Comparison of ENCODE assay signal across 29 mouse cellular contexts in genomic region chr11:44706386-44706785, GRCm38 (mm10).
A peak's percentile ranks its signal among the peaks of the same experiment; 100 is the strongest.
DNase-seq lines count a peak whose midpoint lies in the region; ATAC-seq and TF ChIP-seq lines count a peak whose summit lies in the region.
"Had no signal": no experiment of that assay in that cellular context is flagged by ENCODE, and none has a peak within 500 bp of the region (broad histone marks: within the 10 kb centered on the region; RNA-seq: fewer than 3 reads in every experiment).

No protein-coding gene starts in this region.

- H3K9ac ChIP-seq in heart, postnatal 0 days (replicated peaks; ENCODE audit: low read depth, low read length), result no peak overlapping the region
- H3K9ac ChIP-seq: forebrain, embryonic 13.5 days; hindbrain, embryonic 13.5 days; limb, embryonic 15.5 days; liver, embryonic 13.5 days; neural tube, embryonic 12.5 days had no signal

- no peak for TF ChIP-seq EP300 in heart, postnatal 0 days (IDR thresholded peaks at IDR 0.05; ENCODE audit: low read depth)

- TF ChIP-seq POLR2A in cerebellum, adult 2 months (IDR thresholded peaks at IDR 0.05; ENCODE audit: borderline replicate concordance, insufficient read depth, low read length), result no peak

- no peak for ATAC-seq in heart, postnatal 0 days (ENCODE audit: insufficient read depth, low read depth)
- ATAC-seq: forebrain, embryonic 13.5 days; intestine, postnatal 0 days; lung, postnatal 0 days; midbrain, embryonic 16.5 days; Patski had no signal

- H3K4me3 ChIP-seq in gastrocnemius, adult 2 months, result no peak overlapping the region
- no peak overlapping the region for H3K4me3 ChIP-seq in heart, postnatal 0 days (ENCODE audit: low read depth, low read length)
- no peak overlapping the region for H3K4me3 ChIP-seq in cerebellum, adult 2 months (replicated peaks; ENCODE audit: insufficient read depth, low read depth, low read length)
- H3K4me3 ChIP-seq: forebrain, embryonic 13.5 days; hindbrain, embryonic 13.5 days; limb, embryonic 15.5 days; liver, embryonic 13.5 days; megakaryocyte, embryonic 14.5 days; neural tube, embryonic 12.5 days had no signal

- WGBS in heart, postnatal 0 days, result 44% methylated on average over 2 of the region's 2 CpGs
- WGBS in cerebellum, adult 2 months, result 86% methylated on average over 2 of the region's 2 CpGs

- no peaks in the 10 kb centered on the region for H3K27me3 ChIP-seq in heart, postnatal 0 days (ENCODE audit: control insufficient read depth, insufficient read depth, low read length)
- no peaks in the 10 kb centered on the region for H3K27me3 ChIP-seq in cerebellum, adult 2 months (ENCODE audit: control insufficient read depth, insufficient read depth, low read length)
- H3K27me3 ChIP-seq: hindbrain, embryonic 13.5 days; limb, embryonic 15.5 days; liver, embryonic 13.5 days; megakaryocyte, embryonic 14.5 days; neural tube, embryonic 12.5 days; Patski had no signal

- H3K27ac ChIP-seq in gastrocnemius, adult 2 months, result peak overlapping the region; percentile 57
- H3K27ac ChIP-seq in heart, postnatal 0 days (ENCODE audit: low read depth), result 0 out of 2 replicates have a peak overlapping the region, but pooled peaks have one; percentile 36
- no peak overlapping the region for H3K27ac ChIP-seq in cerebellum, adult 2 months (ENCODE audit: insufficient read depth, low read length)
- H3K27ac ChIP-seq: forebrain, embryonic 13.5 days; limb, embryonic 15.5 days; liver, embryonic 13.5 days; neural tube, embryonic 12.5 days had no signal

- H3K4me2 ChIP-seq in heart, postnatal 0 days (ENCODE audit: low read depth, low read length), result no peak overlapping the region
- H3K4me2 ChIP-seq: forebrain, embryonic 13.5 days; hindbrain, embryonic 13.5 days; limb, embryonic 15.5 days; liver, embryonic 13.5 days; neural tube, embryonic 12.5 days had no signal

- peaks cover 11% of the 10 kb centered on the region; the same call in 1 of the 2 replicates for H3K4me1 ChIP-seq in heart, postnatal 0 days (ENCODE audit: control insufficient read depth, insufficient read depth)
- no peaks in the 10 kb centered on the region for H3K4me1 ChIP-seq in cerebellum, adult 2 months (ENCODE audit: control insufficient read depth, insufficient read depth, low read length)
- H3K4me1 ChIP-seq: liver, embryonic 13.5 days; megakaryocyte, embryonic 14.5 days had no signal

- intact Hi-C loops in gastrocnemius, adult 2 months (cut with DNase I), result no loop called here
- intact Hi-C loops in heart, postnatal 25 days (cut with DNase I), result no loop called here

- no peaks in the 10 kb centered on the region for H3K9me3 ChIP-seq in heart, postnatal 0 days (replicated peaks; ENCODE audit: control insufficient read depth, low read length)
- H3K9me3 ChIP-seq: forebrain, embryonic 13.5 days; hindbrain, embryonic 13.5 days; limb, embryonic 15.5 days; liver, embryonic 13.5 days; megakaryocyte, embryonic 14.5 days; neural tube, embryonic 12.5 days had no signal

- no peak for TF ChIP-seq CTCF in gastrocnemius, adult 2 months (IDR thresholded peaks at IDR 0.05)
- TF ChIP-seq CTCF in heart, postnatal 0 days (IDR thresholded peaks at IDR 0.05; ENCODE audit: low read depth), result no peak
- TF ChIP-seq CTCF in cerebellum, adult 2 months (IDR thresholded peaks at IDR 0.05; ENCODE audit: borderline replicate concordance, insufficient read depth, low read depth, low read length), result no peak

- no peaks in the 10 kb centered on the region for H3K36me3 ChIP-seq in heart, postnatal 0 days (replicated peaks; ENCODE audit: control insufficient read depth, insufficient read depth, low read length)
- H3K36me3 ChIP-seq: hindbrain, embryonic 13.5 days; limb, embryonic 15.5 days; liver, embryonic 13.5 days; neural tube, embryonic 12.5 days had no signal

- no peak for DNase-seq in gastrocnemius, adult 2 months
- no peak for DNase-seq in gastrocnemius, postnatal 4 days (ENCODE audit: low spot score in 2 of 2)
- no peak for DNase-seq in heart, postnatal 0 days (ENCODE audit: low spot score)
- DNase-seq in heart, postnatal 25 days (ENCODE audit: low spot score), result no peak
- peak; percentile 57 to 64 for DNase-seq in spleen, postnatal 36 days (ENCODE audit: low spot score in 2 of 2)
- no peak for DNase-seq in spleen, postnatal 10 days (ENCODE audit: low spot score in 2 of 2)
- DNase-seq in cerebellum, adult 9-10 months, result no peak
- DNase-seq in cerebellum, adult 2 months, result no peak
- DNase-seq: adrenal gland, postnatal 10 days; cerebellum, adult 11-12 months; cerebellum, postnatal 25 days; gastrocnemius, postnatal 25 days; kidney, adult 9 months; kidney, postnatal 10 days; layer of hippocampus, postnatal 36 days; left cerebral cortex, postnatal 4 days; liver, embryonic 13.5 days; lung, adult 18-20 months; thymus, adult 2 months; thymus, postnatal 36 days had no signal

Comparison
In these comparisons a context has a peak if more than half of its experiments do, and no peak if none do; other contexts are left out.
1. DNase-seq: peak in spleen, postnatal 36 days (2 of 2); none in gastrocnemius, adult 2 months (single experiment), gastrocnemius, postnatal 4 days (0 of 2), heart, postnatal 0 days (single experiment), heart, postnatal 25 days (single experiment), spleen, postnatal 10 days (0 of 2), cerebellum, adult 9-10 months (single experiment) and cerebellum, adult 2 months (0 of 2).